Mouse (Mus musculus): Measurements from ENCODE around the gene Drc7. TPM values are rescaled to one million over a fixed set of nuclear protein-coding genes. Genes with fewer than 3 reads are reported as not detected.

The Drc7 gene
- polyA plus RNA-seq, 1 experiment = not detected

GRCm38 (mm10) chr8:95044811-95045210, 10.1 kb upstream of the Drc7 start:
- Histone ChIP-seq H3K27me3 (ENCODE audit: control insufficient read depth, insufficient read depth, low read length) (no peaks in the 10 kb centered on the region), H3K27ac (ENCODE audit: insufficient read depth, low read depth, low read length) (no peak overlapping the region), H3K36me3 (ENCODE audit: control insufficient read depth, insufficient read depth, low read length) (no peaks in the 10 kb centered on the region), H3K4me3 (ENCODE audit: low read depth, low read length) (no peak overlapping the region), H3K4me1 (ENCODE audit: control insufficient read depth, insufficient read depth, insufficient read length, low read length) (no peaks in the 10 kb centered on the region)
- TF ChIP-seq POLR2A (IDR thresholded peaks at IDR 0.05; ENCODE audit: low read depth, low read length) (no peak), CTCF (IDR thresholded peaks at IDR 0.05; ENCODE audit: extremely low read depth, insufficient read length, insufficient replicate concordance, low read depth, low read length) (no peak)
- WGBS = 38% methylated on average over 4 of the region's 4 CpGs

- Histone ChIP-seq H3K36me3 (ENCODE audit: control insufficient read depth, insufficient read depth, low read length) (no peaks in the 10 kb centered on the region), H3K4me1 (ENCODE audit: control insufficient read depth, insufficient read depth, insufficient read length, low read length) (no peaks in the 10 kb centered on the region), H3K27me3 (ENCODE audit: control insufficient read depth, insufficient read depth, low read length) (no peaks in the 10 kb centered on the region), H3K27ac (ENCODE audit: insufficient read depth, low read depth, low read length) (no peak overlapping the region), H3K4me3 (ENCODE audit: low read depth, low read length) (no peak overlapping the region)
- WGBS = 66% methylated on average over 3 of the region's 3 CpGs
- TF ChIP-seq CTCF (IDR thresholded peaks at IDR 0.05; ENCODE audit: extremely low read depth, insufficient read length, insufficient replicate concordance, low read depth, low read length) (no peak), POLR2A (IDR thresholded peaks at IDR 0.05; ENCODE audit: low read depth, low read length) (no peak)
Measured at GRCm38 (mm10) chr8:95046982-95047381, 7.9 kb upstream of the Drc7 start.

- no peaks in the 10 kb centered on the region for H3K27me3 ChIP-seq (ENCODE audit: control insufficient read depth, insufficient read depth, low read length)
- H3K4me3 ChIP-seq (ENCODE audit: low read depth, low read length) = no peak overlapping the region
- no peak for TF ChIP-seq POLR2A (IDR thresholded peaks at IDR 0.05; ENCODE audit: low read depth, low read length)
- TF ChIP-seq CTCF (IDR thresholded peaks at IDR 0.05; ENCODE audit: extremely low read depth, insufficient read length, insufficient replicate concordance, low read depth, low read length) = no peak
- no peaks in the 10 kb centered on the region for H3K36me3 ChIP-seq (ENCODE audit: control insufficient read depth, insufficient read depth, low read length)
- H3K4me1 ChIP-seq (ENCODE audit: control insufficient read depth, insufficient read depth, insufficient read length, low read length) = no peaks in the 10 kb centered on the region
- WGBS = 58% methylated on average over 6 of the region's 6 CpGs
- no peak overlapping the region for H3K27ac ChIP-seq (ENCODE audit: insufficient read depth, low read depth, low read length)
Measured at GRCm38 (mm10) chr8:95047884-95048680, 6.8 kb upstream of the Drc7 start.

- no peaks in the 10 kb centered on the region for H3K36me3 ChIP-seq (ENCODE audit: control insufficient read depth, insufficient read depth, low read length)
- H3K27me3 ChIP-seq (ENCODE audit: control insufficient read depth, insufficient read depth, low read length) = no peaks in the 10 kb centered on the region
- TF ChIP-seq POLR2A (IDR thresholded peaks at IDR 0.05; ENCODE audit: low read depth, low read length) = no peak
- no peak for TF ChIP-seq CTCF (IDR thresholded peaks at IDR 0.05; ENCODE audit: extremely low read depth, insufficient read length, insufficient replicate concordance, low read depth, low read length)
- no peak overlapping the region for H3K4me3 ChIP-seq (ENCODE audit: low read depth, low read length)
- H3K27ac ChIP-seq (ENCODE audit: insufficient read depth, low read depth, low read length) = no peak overlapping the region
- 50% methylated on average over 2 of the region's 2 CpGs for WGBS
- H3K4me1 ChIP-seq (ENCODE audit: control insufficient read depth, insufficient read depth, insufficient read length, low read length) = no peaks in the 10 kb centered on the region
Measured at GRCm38 (mm10) chr8:95049636-95050035, 5.3 kb upstream of the Drc7 start.

- Histone ChIP-seq H3K36me3 (ENCODE audit: control insufficient read depth, insufficient read depth, low read length) (no peaks in the 10 kb centered on the region), H3K4me1 (ENCODE audit: control insufficient read depth, insufficient read depth, insufficient read length, low read length) (no peaks in the 10 kb centered on the region), H3K27ac (ENCODE audit: insufficient read depth, low read depth, low read length) (no peak overlapping the region), H3K27me3 (ENCODE audit: control insufficient read depth, insufficient read depth, low read length) (no peaks in the 10 kb centered on the region), H3K4me3 (ENCODE audit: low read depth, low read length) (no peak overlapping the region)
- WGBS = 46% methylated on average over 6 of the region's 6 CpGs
- no peak for TF ChIP-seq POLR2A (IDR thresholded peaks at IDR 0.05; ENCODE audit: low read depth, low read length)
- TF ChIP-seq CTCF (IDR thresholded peaks at IDR 0.05; ENCODE audit: extremely low read depth, insufficient read length, insufficient replicate concordance, low read depth, low read length) = no peak
Measured at GRCm38 (mm10) chr8:95054438-95054837, 465 bp upstream of the Drc7 start.

- no peaks in the 10 kb centered on the region for H3K27me3 ChIP-seq (ENCODE audit: control insufficient read depth, insufficient read depth, low read length)
- H3K27ac ChIP-seq (ENCODE audit: insufficient read depth, low read depth, low read length) = no peak overlapping the region
- 67% methylated on average over 5 of the region's 5 CpGs for WGBS
Measured at GRCm38 (mm10) chr8:95056414-95056813, 1.5 kb downstream of the Drc7 start.

GRCm38 (mm10) chr8:95058661-95059060, 3.8 kb downstream of the Drc7 start:
- H3K4me1 ChIP-seq (ENCODE audit: control insufficient read depth, insufficient read depth, insufficient read length, low read length) = no peaks in the 10 kb centered on the region
- H3K36me3 ChIP-seq (ENCODE audit: control insufficient read depth, insufficient read depth, low read length) = no peaks in the 10 kb centered on the region
- no peak overlapping the region for H3K27ac ChIP-seq (ENCODE audit: insufficient read depth, low read depth, low read length)
- H3K4me3 ChIP-seq (ENCODE audit: low read depth, low read length) = no peak overlapping the region
- no peaks in the 10 kb centered on the region for H3K27me3 ChIP-seq (ENCODE audit: control insufficient read depth, insufficient read depth, low read length)
- 68% methylated on average over 6 of the region's 6 CpGs for WGBS
- no peak for TF ChIP-seq CTCF (IDR thresholded peaks at IDR 0.05; ENCODE audit: extremely low read depth, insufficient read length, insufficient replicate concordance, low read depth, low read length)
- no peak for TF ChIP-seq POLR2A (IDR thresholded peaks at IDR 0.05; ENCODE audit: low read depth, low read length)

More at GRCm38 (mm10) chr8:95056414-95056813, 1.5 kb downstream of the Drc7 start:
- Histone ChIP-seq H3K4me1 (ENCODE audit: control insufficient read depth, insufficient read depth, insufficient read length, low read length) (no peaks in the 10 kb centered on the region), H3K36me3 (ENCODE audit: control insufficient read depth, insufficient read depth, low read length) (no peaks in the 10 kb centered on the region), H3K4me3 (ENCODE audit: low read depth, low read length) (no peak overlapping the region)
- TF ChIP-seq POLR2A (IDR thresholded peaks at IDR 0.05; ENCODE audit: low read depth, low read length) = no peak
- no peak for TF ChIP-seq CTCF (IDR thresholded peaks at IDR 0.05; ENCODE audit: extremely low read depth, insufficient read length, insufficient replicate concordance, low read depth, low read length)

Data from small intestine, adult 2 months (tissue).